Mouse (Mus musculus) MEL (cell line): ENCODE data around the gene Tsga10ip. TPM values are rescaled to one million over a fixed set of nuclear protein-coding genes. Genes with fewer than 3 reads are reported as not detected.

Experiments
- DNase-seq: peaks from one replicate; pipeline ENCODE4 v3.0.0; 2011; ENCODE audit warnings: low read depth, low spot score
- H3K27ac ChIP-seq: 2 replicates; pipeline ENCODE4 v1.5.1; 2012; ENCODE audit warnings: low read depth, mild to moderate bottlenecking, control low read depth, low read length, moderate library complexity; ENCODE audit not compliant: control insufficient read depth
- H3K27me3 ChIP-seq, 2 experiments: fragments of 150-350 bp in 1 of 2; sonication (generic) in 1 of 2; 2 replicates each; pipeline ENCODE4 v1.6.1; 2012; ENCODE audit warnings: low read length in 2 of 2, mild to moderate bottlenecking in 2 of 2, improper control_type of control experiment in 1 of 2, moderate library complexity in 1 of 2; ENCODE audit not compliant: insufficient read depth in 2 of 2, control insufficient read depth in 1 of 2
- H3K36me3 ChIP-seq, 2 experiments: 2 replicates each; pipeline ENCODE4 v1.6.1; 2012 to 2014; ENCODE audit warnings: low read length in 2 of 2, improper control_type of control experiment in 1 of 2, inconsistent platforms in 1 of 2, mild to moderate bottlenecking in 1 of 2; ENCODE audit not compliant: insufficient read depth in 2 of 2, control insufficient read depth in 1 of 2
- H3K4me1 ChIP-seq, 2 experiments: fragments of 150-350 bp in 1 of 2; sonication (generic) in 1 of 2; 2 replicates each; pipeline ENCODE4 v1.6.1; 2012; ENCODE audit warnings: low read length in 2 of 2, improper control_type of control experiment in 1 of 2, mild to moderate bottlenecking in 1 of 2; ENCODE audit not compliant: insufficient read depth in 2 of 2, control insufficient read depth in 1 of 2
- H3K4me3 ChIP-seq, 2 experiments: fragments of 150-350 bp in 1 of 2; sonication (generic) in 1 of 2; 2 replicates each; pipeline ENCODE4 v1.5.1; 2012; ENCODE audit warnings: low read depth in 2 of 2, low read length in 2 of 2, mild to moderate bottlenecking in 2 of 2, moderate library complexity in 2 of 2, control low read depth in 1 of 2, improper control_type of control experiment in 1 of 2; ENCODE audit not compliant: control insufficient read depth in 1 of 2, insufficient read depth in 1 of 2
- H3K79me2 ChIP-seq: 2 replicates; pipeline ENCODE4 v1.6.1; 2012; ENCODE audit warnings: mild to moderate bottlenecking, low read length, moderate library complexity; ENCODE audit not compliant: control insufficient read depth, poor library complexity, insufficient read depth
- H3K9ac ChIP-seq: 2 replicates; pipeline ENCODE4 v1.6.1; 2012; ENCODE audit warnings: low read depth, mild to moderate bottlenecking, control low read depth, low read length, moderate library complexity; ENCODE audit not compliant: control insufficient read depth, poor library complexity, severe bottlenecking
- H3K9me3 ChIP-seq: fragments of 150-350 bp; sonication (generic); replicated peaks from 2 replicates; pipeline ENCODE4 v1.6.1; 2012; ENCODE audit warnings: mild to moderate bottlenecking, low read length, improper control_type of control experiment, moderate library complexity; ENCODE audit not compliant: insufficient read depth
- BHLHE40 ChIP-seq: IDR thresholded peaks from 2 replicates; pipeline ENCODE4 v1.6.1; 2012; ENCODE audit warnings: low read depth, mild to moderate bottlenecking, inconsistent platforms, low read length, improper control_type of control experiment, borderline replicate concordance
- CHD2 ChIP-seq: IDR thresholded peaks from 2 replicates; pipeline ENCODE4 v1.6.1; 2011; ENCODE audit warnings: low read length, improper control_type of control experiment
- EP300 ChIP-seq, 2 experiments: IDR thresholded peaks; 2 replicates each; pipeline ENCODE4 v1.6.1; 2011; ENCODE audit warnings: improper control_type of control experiment in 2 of 2, low read length in 2 of 2, low read depth in 1 of 2, mild to moderate bottlenecking in 1 of 2
- ETS1 ChIP-seq: IDR thresholded peaks from 2 replicates; pipeline ENCODE4 v1.6.1; 2012; ENCODE audit warnings: low read depth, mild to moderate bottlenecking, inconsistent platforms, low read length, improper control_type of control experiment, moderate library complexity
- GATA1 ChIP-seq: IDR thresholded peaks from 2 replicates; pipeline ENCODE4 v1.6.1; 2011; ENCODE audit warnings: low read depth, low read length, improper control_type of control experiment
- KAT2A ChIP-seq: conservative IDR thresholded peaks from 2 replicates; pipeline ENCODE4 v1.6.1; 2012; ENCODE audit warnings: low read depth, low read length, improper control_type of control experiment, inconsistent platforms
- MAX ChIP-seq: IDR thresholded peaks from 2 replicates; pipeline ENCODE4 v1.6.1; 2011; ENCODE audit warnings: low read length, improper control_type of control experiment
- MAZ ChIP-seq: IDR thresholded peaks from 2 replicates; pipeline ENCODE4 v1.6.1; 2012; ENCODE audit warnings: low read depth, mild to moderate bottlenecking, inconsistent platforms, low read length, improper control_type of control experiment
- MXI1 ChIP-seq: IDR thresholded peaks from 2 replicates; pipeline ENCODE4 v1.6.1; 2011; ENCODE audit warnings: mild to moderate bottlenecking, low read depth, low read length, improper control_type of control experiment
- MYB ChIP-seq: IDR thresholded peaks from 2 replicates; pipeline ENCODE4 v1.6.1; 2011; ENCODE audit warnings: mild to moderate bottlenecking, low read depth, low read length, improper control_type of control experiment
- MYC ChIP-seq: IDR thresholded peaks from 2 replicates; pipeline ENCODE4 v1.6.1; 2011; ENCODE audit warnings: low read depth, mild to moderate bottlenecking, low read length, improper control_type of control experiment, moderate library complexity
- POLR2AphosphoS5 ChIP-seq: IDR thresholded peaks from 2 replicates; pipeline ENCODE4 v1.6.1; 2012; ENCODE audit warnings: low read depth, borderline replicate concordance, mild to moderate bottlenecking, inconsistent platforms, low read length, moderate library complexity, mixed read lengths
- TAL1 ChIP-seq: IDR thresholded peaks from 2 replicates; pipeline ENCODE4 v1.6.1; 2012; ENCODE audit warnings: mild to moderate bottlenecking, inconsistent platforms, low read length, moderate library complexity, mixed read lengths
- ZKSCAN1 ChIP-seq: IDR thresholded peaks from 2 replicates; pipeline ENCODE4 v1.6.1; 2012; ENCODE audit warnings: low read depth, mild to moderate bottlenecking, inconsistent platforms, low read length, improper control_type of control experiment, moderate library complexity
- polyA plus RNA-seq, 2 experiments: library from polyadenylated mRNA; stranded (reverse) in 1 of 2; unstranded in 1 of 2; fragments of >175 nt in 1 of 2; fragments of >200 nt in 1 of 2; gene quantifications; 2 replicates each; pipeline versions ENCODE4 v1.2.1 to v1.2.4; 2012; ENCODE audit warnings: low replicate concordance in 2 of 2, low read depth in 1 of 2; ENCODE audit not compliant: insufficient read length in 2 of 2, insufficient read depth in 1 of 2, missing spikeins in 1 of 2
- total RNA-seq: library from RNA; depleted of rRNA; stranded (reverse); fragments of 300-350 nt; gene quantifications from 2 replicates; pipeline ENCODE4 v1.2.3, GENCODE M21; 2012

The Tsga10ip gene
- total and polyA plus RNA-seq, 3 experiments: 0.54 to 4.5 TPM; not detected in 1

DNA sequence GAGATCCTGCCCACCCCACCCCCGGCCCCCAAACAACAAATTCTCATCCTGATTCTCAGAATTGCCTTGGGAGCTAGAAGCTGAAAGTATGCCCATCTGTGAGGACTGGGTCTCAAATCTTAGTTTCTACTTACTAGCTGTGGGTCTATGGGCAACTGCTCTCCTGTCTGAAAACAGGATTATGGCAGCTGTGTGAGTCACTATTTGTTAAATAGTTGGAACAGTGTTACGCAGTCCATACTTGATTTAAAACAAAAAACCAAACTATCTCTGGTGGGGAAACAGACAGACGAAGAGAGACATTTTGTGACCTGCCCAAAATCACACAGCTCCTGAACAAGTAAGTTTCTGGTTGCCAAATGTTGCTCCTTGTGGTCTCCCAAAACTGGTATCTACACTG, 47.3 kb upstream of the Tsga10ip start:
- Histone ChIP-seq H3K9me3 (no peaks in the 10 kb centered on the region), H3K27ac (no peak overlapping the region), H3K27me3 (no peaks in the 10 kb centered on the region), H3K9ac (no peak overlapping the region), H3K4me1 (peaks cover 0 to 25% of the 10 kb centered on the region in 2 experiments; a peak in 3 of 4 replicates), H3K79me2 (peaks cover 6% of the 10 kb centered on the region; the same call in 1 of the 2 replicates), H3K4me3 (no peak overlapping the region), H3K36me3 (peaks cover 0 to 4% of the 10 kb centered on the region in 2 experiments; a peak in 2 of 4 replicates)
- DNase-seq: no peak
- TF ChIP-seq TAL1: no peak

DNA sequence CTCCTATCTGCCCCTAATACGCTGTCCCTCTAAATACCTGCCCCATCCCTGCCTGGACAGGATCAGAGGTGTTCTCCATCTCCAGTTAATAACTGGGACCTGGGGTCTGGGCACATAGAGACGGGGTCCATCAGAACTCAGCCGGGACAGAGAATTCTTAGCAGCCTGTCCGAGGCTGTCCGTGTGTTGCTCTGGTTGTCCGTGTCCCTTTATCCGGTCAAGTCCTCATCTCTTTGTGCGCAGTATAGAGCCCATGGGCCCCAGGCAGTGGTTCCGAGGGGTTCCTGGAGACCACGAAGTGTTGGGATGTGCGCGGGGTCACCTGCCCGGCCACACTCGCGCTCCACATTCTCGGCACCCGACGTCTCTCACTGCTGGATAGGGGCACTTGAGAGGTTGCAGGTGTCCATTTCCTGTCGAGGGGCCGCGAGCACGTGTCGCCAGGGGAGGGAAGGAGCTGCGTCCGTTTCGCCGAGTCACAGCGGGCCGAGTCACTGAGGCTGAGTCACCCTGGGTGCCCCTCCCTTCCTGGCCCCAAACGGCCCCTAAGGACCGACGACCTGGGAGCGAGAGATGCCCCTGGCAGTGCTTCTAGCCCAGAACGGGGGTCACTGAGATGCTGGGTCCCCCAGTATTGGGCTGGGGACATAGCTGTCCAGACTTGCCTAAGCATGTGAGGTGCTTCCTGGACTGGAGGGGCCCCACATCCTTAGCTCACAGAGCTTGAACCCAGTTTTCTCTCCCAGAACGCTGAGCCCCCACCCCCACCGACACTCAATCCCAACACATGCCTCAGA, 46.2 kb upstream of the Tsga10ip start:
- DNase-seq: peak; percentile 70
- Histone ChIP-seq H3K27ac (peak overlapping the region; percentile 20; the same call in 1 of the 2 replicates), H3K4me3 (peak overlapping the region; percentile 80 to 81), H3K9ac (peak overlapping the region; percentile 64), H3K9me3 (no peaks in the 10 kb centered on the region), H3K36me3 (peaks cover 0 to 4% of the 10 kb centered on the region in 2 experiments; a peak in 2 of 4 replicates), H3K79me2 (peaks cover 6% of the 10 kb centered on the region; the same call in 1 of the 2 replicates), H3K4me1 (peaks cover 0 to 25% of the 10 kb centered on the region in 2 experiments; a peak in 3 of 4 replicates), H3K27me3 (no peaks in the 10 kb centered on the region)
- peak; percentile 31; the same call in 1 of the 2 replicates for TF ChIP-seq ETS1
- 0 out of 2 replicates have a peak, but pooled peaks have one; percentile 48 for TF ChIP-seq MYC
- TF ChIP-seq KAT2A: no peak
- no peak for TF ChIP-seq MYB
- TF ChIP-seq POLR2AphosphoS5: no peak
- TF ChIP-seq ZKSCAN1: no peak
- peak; percentile 35; the same call in 1 of the 2 replicates for TF ChIP-seq MXI1
- TF ChIP-seq CHD2: no peak
- TF ChIP-seq EP300 (IDR thresholded peaks at IDR 0.05; ENCODE audit: low read depth in 1 of 2, low read length in 2 of 2): peak in 1 of 2 experiments; percentile 40; a peak in 2 of 4 replicates
- no peak; the same call in 1 of the 2 replicates for TF ChIP-seq MAZ
- TF ChIP-seq GATA1: no peak
- peak; percentile 53; the same call in 1 of the 2 replicates for TF ChIP-seq BHLHE40
- TF ChIP-seq MAX: peak; percentile 96
